Mouse (Mus musculus): ENCODE measurements at regions not wholly inside any gene's neighbourhood (a gene's known extent, or its start where the extent isn't known, plus 50 kb on each side); places are given as distances from the start of the nearest gene placed in this dataset.
A peak's percentile ranks its signal among the peaks of the same experiment; 100 is the strongest.
"Not testable (repeated sequence)": the region's sequence is repeated elsewhere in the genome, so short reads cannot be mapped to it uniquely, and the experiment has no call there.

DNA sequence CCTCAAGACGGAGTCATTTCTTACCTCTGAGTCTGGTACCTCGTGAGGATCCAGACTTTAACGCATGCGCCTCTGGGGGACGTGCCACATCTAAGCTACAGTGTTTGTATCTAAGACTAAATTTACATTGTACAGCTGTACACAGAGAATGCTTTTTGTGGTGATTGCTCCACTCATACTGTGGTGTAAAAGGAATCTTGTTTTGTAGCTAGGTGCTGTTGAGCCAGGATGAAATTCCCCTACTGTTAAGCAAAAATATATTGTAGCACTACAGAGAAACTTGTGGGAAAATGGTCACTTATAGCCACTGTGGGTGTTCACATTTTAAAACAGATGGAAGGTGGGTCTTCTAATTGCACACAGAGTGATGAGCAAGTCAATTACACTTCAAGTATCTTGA is 99.1 kb downstream of the Gpr63 start:
- intact Hi-C loops (cut with DNase I): no loop called here
- peak in 1 of 2 experiments; percentile 26 for DNase-seq (ENCODE audit: low spot score in 2 of 2)

DNA sequence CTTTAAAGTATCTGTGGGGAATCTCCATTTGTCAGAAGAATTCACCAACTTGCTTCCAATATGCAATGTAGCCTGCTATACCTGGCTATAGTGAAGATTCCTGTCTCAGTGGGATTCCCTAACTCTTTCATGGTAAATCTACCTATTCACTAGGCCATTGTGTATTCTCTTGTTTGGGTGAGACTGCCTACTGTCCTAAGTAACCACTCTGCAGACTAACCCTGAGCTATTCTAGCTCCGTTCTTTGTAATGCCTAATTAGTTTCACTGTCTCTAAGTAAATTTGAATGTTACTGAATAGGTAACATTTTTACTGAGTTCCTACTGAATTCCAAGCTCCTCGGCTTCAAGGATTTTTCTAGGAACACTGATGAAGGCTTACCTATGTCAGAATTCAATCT is 126.5 kb downstream of the Gpr63 start:
- intact Hi-C loops (cut with DNase I): not testable (repeated sequence)

DNA sequence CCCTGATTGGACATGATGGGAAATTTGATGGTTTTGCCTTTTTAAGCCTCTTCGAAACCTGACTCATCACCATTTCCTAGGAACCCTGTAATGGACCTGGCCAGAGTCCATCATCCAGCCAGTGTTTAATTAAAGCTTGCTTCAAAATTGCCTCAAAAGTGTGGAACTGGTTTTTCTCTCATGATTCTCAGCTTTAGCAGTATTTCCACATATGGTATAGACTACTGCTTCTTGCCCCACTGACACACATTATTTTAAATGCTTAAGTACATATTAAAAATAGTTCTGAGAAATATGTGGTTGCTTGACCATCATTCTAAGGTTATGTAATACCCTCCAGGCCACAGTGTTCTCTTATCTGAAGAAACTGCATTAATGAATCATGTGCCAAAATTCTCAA is 135.3 kb downstream of the Gpr63 start:
- intact Hi-C loops (cut with DNase I): no loop called here
- DNase-seq (ENCODE audit: low spot score in 2 of 2): no peak

More for the DNA sequence above, 126.5 kb downstream of the Gpr63 start:
- DNase-seq (ENCODE audit: low spot score in 2 of 2): not testable (repeated sequence)

DNA sequence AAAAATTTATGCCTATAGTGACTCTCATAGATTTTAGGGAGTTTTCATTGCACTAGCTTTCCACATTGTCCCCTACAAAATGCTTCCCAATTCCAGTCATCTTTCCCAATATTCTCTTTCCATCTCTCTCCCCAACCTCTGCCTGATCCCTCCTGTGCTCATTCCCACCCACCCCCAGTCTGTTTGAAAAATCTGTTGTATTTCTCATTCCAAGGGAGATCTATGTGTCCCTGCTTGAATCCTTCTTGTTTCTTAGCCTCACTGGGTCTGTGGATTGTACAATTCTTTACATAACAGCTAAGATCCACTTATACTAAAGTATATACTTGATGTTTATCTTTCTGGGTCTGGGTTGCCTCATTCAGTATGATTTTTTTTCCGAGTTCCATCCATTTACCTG is 101.4 kb downstream of the Fhl5 start:
- no peak for DNase-seq (ENCODE audit: low spot score in 2 of 2)

More for the DNA sequence above, 101.4 kb downstream of the Fhl5 start:
- intact Hi-C loops (cut with DNase I): no loop called here

All from left cerebral cortex, postnatal 14 days (tissue).